Mouse (Mus musculus) heart, adult 2 months (tissue): ENCODE measurements around the gene Cacna2d4.

Experiments used
- CTCF ChIP-seq: fragments of 200-600 bp; IDR thresholded peaks from 2 replicates; pipeline ENCODE4 v1.8.1; 2022; ENCODE audit warnings: antibody characterized with exemption, mild to moderate bottlenecking, moderate library complexity
- EP300 ChIP-seq: fragments of 200-500 bp; IDR thresholded peaks from 2 replicates; pipeline ENCODE4 v1.6.1; 2011; ENCODE audit warnings: low read depth, low read length, control low read depth; ENCODE audit not compliant: insufficient read depth
- POLR2A ChIP-seq: fragments of 200-500 bp; IDR thresholded peaks from 2 replicates; pipeline ENCODE4 v1.6.1; 2011; ENCODE audit warnings: mild to moderate bottlenecking, low read depth, low read length, control low read depth; ENCODE audit not compliant: insufficient read depth

GRCm38 (mm10) chr6:119386821-119387220 lies 150.5 kb downstream of the Cacna2d4 start:
- TF ChIP-seq POLR2A (no peak), EP300 (no peak), CTCF (no peak)
